Mouse (Mus musculus) lung, postnatal 0 days (tissue): ENCODE results near the gene Ndufb11. TPM values are rescaled to one million over a fixed set of nuclear protein-coding genes. Genes with fewer than 3 reads are reported as not detected.

Source experiments
- ATAC-seq: fragments of 200-750 bp; cut with Nextera tagmentation; 2 replicates; pipeline ENCODE4 v1.8.0; 2017; ENCODE audit warnings: moderate library complexity
- DNase-seq: peaks from one replicate; pipeline ENCODE4 v3.0.0-alpha.2; 2016; ENCODE audit warnings: low spot score
- H3K27ac ChIP-seq: fragments of 300-500 bp; sonication (generic); 2 replicates; pipeline ENCODE4 v1.5.1; 2014; ENCODE audit warnings: antibody characterized with exemption, mild to moderate bottlenecking, low read length, mixed read lengths
- H3K27me3 ChIP-seq: fragments of 300-500 bp; sonication (generic); replicated peaks from 2 replicates; pipeline ENCODE4 v1.6.1; 2014; ENCODE audit warnings: low read length, mixed read lengths; ENCODE audit not compliant: insufficient read depth
- H3K36me3 ChIP-seq: fragments of 300-500 bp; sonication (generic); 2 replicates; pipeline ENCODE4 v1.6.1; 2014; ENCODE audit warnings: low read length, mixed read lengths; ENCODE audit not compliant: insufficient read depth
- H3K4me1 ChIP-seq: fragments of 300-500 bp; sonication (generic); 2 replicates; pipeline ENCODE4 v1.6.1; 2014; ENCODE audit warnings: antibody characterized with exemption, low read depth, low read length, mixed read lengths; ENCODE audit not compliant: insufficient read depth
- H3K4me2 ChIP-seq: fragments of 300-500 bp; sonication (generic); replicated peaks from 2 replicates; pipeline ENCODE4 v1.6.1; 2014; ENCODE audit warnings: low read depth, mild to moderate bottlenecking, low read length, moderate library complexity, mixed read lengths
- H3K4me3 ChIP-seq: fragments of 300-500 bp; sonication (generic); 2 replicates; pipeline ENCODE4 v1.5.1; 2014; ENCODE audit warnings: low read depth, low read length
- H3K9ac ChIP-seq: fragments of 300-500 bp; sonication (generic); replicated peaks from 2 replicates; pipeline ENCODE4 v1.6.1; 2014; ENCODE audit warnings: low read depth, mild to moderate bottlenecking
- H3K9me3 ChIP-seq: fragments of 300-500 bp; sonication (generic); 2 replicates; pipeline ENCODE4 v1.6.1; 2016; ENCODE audit warnings: low read length, mixed read lengths
- CTCF ChIP-seq: IDR thresholded peaks from 2 replicates; pipeline ENCODE4 v1.5.1; 2016; ENCODE audit warnings: antibody characterized with exemption, mild to moderate bottlenecking
- EP300 ChIP-seq: IDR thresholded peaks from 2 replicates; pipeline ENCODE4 v1.6.1; 2016; ENCODE audit warnings: antibody characterized with exemption, mild to moderate bottlenecking, control low read depth
- WGBS: fragments of 180-500 bp; shearing (Covaris S2); extraction: QIAGEN DNeasy Blood & Tissue Kit; methylation state at CpG from one replicate; pipeline ENCODE4 v1.1.7; 2014; 5-methylcytosine and 5-hydroxymethylcytosine counted together
- polyA plus RNA-seq: library from polyadenylated mRNA; unstranded; fragments of >200 nt; fragmentation: Nextera tagmentation; extraction: Ambion mirVana; gene quantifications from 2 replicates; pipeline ENCODE4 v1.2.1, GENCODE M21; 2015

Ndufb11 gene
- polyA plus RNA-seq, 1 experiment from 2014 or later, result 277 TPM

DNA sequence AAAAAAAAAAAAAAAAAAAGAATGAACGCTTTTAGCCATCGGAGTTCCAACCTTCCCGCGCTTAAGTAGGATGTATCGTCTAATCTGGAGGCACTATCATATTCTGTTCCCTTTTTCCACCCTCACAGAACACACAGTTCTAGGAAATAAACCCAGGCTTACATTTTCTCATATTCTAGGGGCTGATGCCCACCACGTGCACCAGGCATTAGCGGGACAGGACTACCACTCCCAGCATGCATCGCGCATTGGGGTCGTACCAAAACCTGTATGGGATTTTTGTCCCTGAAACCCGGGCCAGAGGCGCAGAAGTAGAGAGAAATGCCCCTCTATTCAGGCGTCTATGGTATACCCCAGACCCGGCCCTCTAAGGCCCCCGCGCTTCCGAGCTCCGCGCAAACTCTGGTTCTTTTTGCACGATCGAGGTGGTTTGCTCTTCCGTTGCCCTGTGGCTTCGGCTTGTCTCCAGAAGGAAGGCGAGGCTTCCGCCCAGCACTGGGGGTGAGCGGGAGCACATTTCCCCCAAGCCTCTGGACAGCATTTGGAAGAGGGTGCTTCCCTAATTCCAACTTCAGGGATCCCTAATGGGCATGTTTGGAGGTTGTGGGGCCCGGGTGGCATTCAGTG lies 40.7 kb upstream of the Ndufb11 start, which contains the start of gene Uba1:
Gene Uba1 (plus strand): TSS at position 301 of the 627 bp plus-strand sequence.
- H3K9ac ChIP-seq, result peak within 1 kb of the TSS; percentile 26; the same call in 1 of the 2 replicates
- peak within 1 kb of the TSS; percentile 26; the same call in 1 of the 2 replicates for H3K27ac ChIP-seq
- peak; percentile 84 for ATAC-seq
- H3K27me3 ChIP-seq, result no peaks in the 10 kb centered on the region
- H3K4me2 ChIP-seq, result peak within 1 kb of the TSS; percentile 66
- TF ChIP-seq EP300, result no peak
- TF ChIP-seq CTCF, result no peak
- H3K9me3 ChIP-seq, result no peaks in the 10 kb centered on the region
- DNase-seq, result peak; percentile 85
- H3K4me3 ChIP-seq, result peak within 1 kb of the TSS; percentile 44
- 18% methylated on average over 27 of the region's 27 CpGs for WGBS
- H3K4me1 ChIP-seq, result no peaks in the 10 kb centered on the region
- no peaks in the 10 kb centered on the region for H3K36me3 ChIP-seq

DNA sequence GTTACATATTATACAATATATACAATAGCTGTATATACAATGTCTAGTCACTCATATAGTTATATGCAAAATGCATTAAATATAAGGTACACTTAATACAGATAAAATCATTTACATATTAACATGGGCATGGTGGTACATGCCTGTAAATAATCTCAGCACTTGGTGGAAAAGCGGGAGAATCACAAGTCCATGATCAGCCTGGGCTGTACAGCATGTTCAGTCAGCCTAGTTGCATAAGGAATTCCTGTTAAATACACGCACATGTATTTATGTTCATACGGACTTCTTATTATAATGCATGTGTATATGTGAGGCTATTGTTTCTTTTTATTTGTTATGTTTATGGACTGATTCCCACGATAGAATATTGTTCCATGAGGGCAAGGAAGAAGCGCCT lies 40.2 kb upstream of the Ndufb11 start:
- H3K4me1 ChIP-seq, result no peaks in the 10 kb centered on the region
- DNase-seq (no peak), ATAC-seq (no peak)
- no peaks in the 10 kb centered on the region for H3K9me3 ChIP-seq
- H3K9ac ChIP-seq, result no peak overlapping the region
- H3K27ac ChIP-seq, result no peak overlapping the region
- TF ChIP-seq EP300, result no peak
- no peak for TF ChIP-seq CTCF
- H3K4me3 ChIP-seq, result no peak overlapping the region
- WGBS, result 21% methylated on average over 5 of the region's 5 CpGs
- no peaks in the 10 kb centered on the region for H3K27me3 ChIP-seq
- H3K36me3 ChIP-seq, result no peaks in the 10 kb centered on the region
- peak overlapping the region; percentile 66 for H3K4me2 ChIP-seq

- Histone ChIP-seq H3K27me3 (no peaks in the 10 kb centered on the region), H3K36me3 (no peaks in the 10 kb centered on the region), H3K4me1 (no peaks in the 10 kb centered on the region), H3K4me2 (no peak overlapping the region), H3K27ac (no peak overlapping the region), H3K9ac (no peak overlapping the region), H3K9me3 (no peaks in the 10 kb centered on the region), H3K4me3 (no peak overlapping the region)
- 74% methylated on average over 5 of the region's 5 CpGs for WGBS
- ATAC-seq, result no peak
- no peak for DNase-seq
- TF ChIP-seq EP300, result no peak
- TF ChIP-seq CTCF, result no peak
Observed at GRCm38 (mm10) chrX:20644780-20645179, 27.4 kb upstream of the Ndufb11 start.

DNA sequence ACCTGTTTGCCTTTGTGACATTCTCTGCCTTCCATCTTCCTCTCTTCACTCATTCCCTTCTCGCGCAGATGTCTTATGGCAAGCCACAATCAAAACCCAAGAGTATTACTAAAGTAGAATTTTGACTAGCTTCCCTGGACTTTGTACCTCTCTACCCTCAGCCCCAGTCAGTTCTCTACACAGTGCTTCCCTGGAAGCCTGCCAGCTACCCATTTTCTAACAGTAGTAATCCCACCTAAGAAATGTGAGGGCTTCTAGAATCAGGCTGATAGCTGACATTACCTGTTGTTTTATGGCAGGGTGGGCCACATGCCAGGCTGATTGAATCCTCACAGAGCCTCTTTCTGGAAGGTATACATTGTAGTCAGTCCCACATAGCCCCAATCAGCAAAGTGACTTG lies 20.7 kb upstream of the Ndufb11 start:
- Histone ChIP-seq H3K9me3 (no peaks in the 10 kb centered on the region), H3K27ac (no peak overlapping the region), H3K9ac (no peak overlapping the region), H3K27me3 (no peaks in the 10 kb centered on the region), H3K36me3 (no peaks in the 10 kb centered on the region), H3K4me2 (no peak overlapping the region), H3K4me1 (no peaks in the 10 kb centered on the region), H3K4me3 (no peak overlapping the region)
- no peak for TF ChIP-seq CTCF
- TF ChIP-seq EP300, result no peak
- WGBS, result 92% methylated on average over 2 of the region's 2 CpGs
- ATAC-seq, result no peak
- DNase-seq, result no peak

GRCm38 (mm10) chrX:20617903-20618399 lies 532 bp upstream of the Ndufb11 start:
- Histone ChIP-seq H3K27ac (peak overlapping the region; percentile 77), H3K4me2 (peak overlapping the region; percentile 53), H3K9me3 (no peaks in the 10 kb centered on the region), H3K9ac (peak overlapping the region; percentile 54), H3K36me3 (no peaks in the 10 kb centered on the region), H3K4me1 (no peaks in the 10 kb centered on the region; the same call in 1 of the 2 replicates), H3K27me3 (no peaks in the 10 kb centered on the region), H3K4me3 (peak overlapping the region; percentile 67)
- WGBS, result 13% methylated on average over 29 of the region's 31 CpGs
- ATAC-seq, result no peak; the same call in 1 of the 2 replicates
- DNase-seq, result peak; percentile 14
- TF ChIP-seq EP300, result no peak
- TF ChIP-seq CTCF, result no peak

DNA sequence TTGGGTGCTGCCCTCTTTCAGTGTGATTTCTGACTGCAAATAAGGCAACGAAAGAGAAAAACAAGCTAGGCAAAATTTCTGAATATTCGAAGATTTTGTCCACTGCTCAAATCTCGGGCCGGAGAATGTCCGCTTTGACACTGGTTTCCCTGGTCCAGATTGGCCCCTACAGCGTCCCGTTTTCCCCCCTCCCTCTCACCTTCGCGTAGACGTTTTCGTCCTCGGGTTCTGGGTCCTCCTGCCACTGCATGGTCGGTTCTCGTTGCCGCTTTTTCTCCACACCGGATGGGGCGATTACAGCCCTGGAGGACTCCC lies 601 bp downstream of the Ndufb11 start:
- H3K27ac ChIP-seq, result peak overlapping the region; percentile 82
- H3K36me3 ChIP-seq, result no peaks in the 10 kb centered on the region
- no peaks in the 10 kb centered on the region for H3K27me3 ChIP-seq
- DNase-seq (no peak), ATAC-seq (peak; percentile 20)
- no peaks in the 10 kb centered on the region; the same call in 1 of the 2 replicates for H3K4me1 ChIP-seq
- WGBS, result 13% methylated on average over 17 of the region's 17 CpGs
- H3K4me2 ChIP-seq, result peak overlapping the region; percentile 54
- peak overlapping the region; percentile 50; the same call in 1 of the 2 replicates for H3K9ac ChIP-seq
- no peaks in the 10 kb centered on the region for H3K9me3 ChIP-seq
- H3K4me3 ChIP-seq, result peak overlapping the region; percentile 51
- TF ChIP-seq CTCF, result no peak
